Mouse (Mus musculus) MEL (cell line): Measurements from ENCODE around the gene Tdo2. TPM values are rescaled to one million over a fixed set of nuclear protein-coding genes. Genes with fewer than 3 reads are reported as not detected.

ENCODE experiments used
- DNase-seq: peaks from one replicate; pipeline ENCODE4 v3.0.0; 2011; ENCODE audit warnings: low read depth, low spot score
- H3K27ac ChIP-seq: 2 replicates; pipeline ENCODE4 v1.5.1; 2012; ENCODE audit warnings: low read depth, mild to moderate bottlenecking, control low read depth, low read length, moderate library complexity; ENCODE audit not compliant: control insufficient read depth
- H3K27me3 ChIP-seq, 2 experiments: fragments of 150-350 bp in 1 of 2; sonication (generic) in 1 of 2; 2 replicates each; pipeline ENCODE4 v1.6.1; 2012; ENCODE audit warnings: low read length in 2 of 2, mild to moderate bottlenecking in 2 of 2, improper control_type of control experiment in 1 of 2, moderate library complexity in 1 of 2; ENCODE audit not compliant: insufficient read depth in 2 of 2, control insufficient read depth in 1 of 2
- H3K36me3 ChIP-seq, 2 experiments: 2 replicates each; pipeline ENCODE4 v1.6.1; 2012 to 2014; ENCODE audit warnings: low read length in 2 of 2, improper control_type of control experiment in 1 of 2, inconsistent platforms in 1 of 2, mild to moderate bottlenecking in 1 of 2; ENCODE audit not compliant: insufficient read depth in 2 of 2, control insufficient read depth in 1 of 2
- H3K4me1 ChIP-seq, 2 experiments: fragments of 150-350 bp in 1 of 2; sonication (generic) in 1 of 2; 2 replicates each; pipeline ENCODE4 v1.6.1; 2012; ENCODE audit warnings: low read length in 2 of 2, improper control_type of control experiment in 1 of 2, mild to moderate bottlenecking in 1 of 2; ENCODE audit not compliant: insufficient read depth in 2 of 2, control insufficient read depth in 1 of 2
- H3K4me3 ChIP-seq, 2 experiments: fragments of 150-350 bp in 1 of 2; sonication (generic) in 1 of 2; 2 replicates each; pipeline ENCODE4 v1.5.1; 2012; ENCODE audit warnings: low read depth in 2 of 2, low read length in 2 of 2, mild to moderate bottlenecking in 2 of 2, moderate library complexity in 2 of 2, control low read depth in 1 of 2, improper control_type of control experiment in 1 of 2; ENCODE audit not compliant: control insufficient read depth in 1 of 2, insufficient read depth in 1 of 2
- H3K79me2 ChIP-seq: 2 replicates; pipeline ENCODE4 v1.6.1; 2012; ENCODE audit warnings: mild to moderate bottlenecking, low read length, moderate library complexity; ENCODE audit not compliant: control insufficient read depth, poor library complexity, insufficient read depth
- H3K9ac ChIP-seq: 2 replicates; pipeline ENCODE4 v1.6.1; 2012; ENCODE audit warnings: low read depth, mild to moderate bottlenecking, control low read depth, low read length, moderate library complexity; ENCODE audit not compliant: control insufficient read depth, poor library complexity, severe bottlenecking
- H3K9me3 ChIP-seq: fragments of 150-350 bp; sonication (generic); replicated peaks from 2 replicates; pipeline ENCODE4 v1.6.1; 2012; ENCODE audit warnings: mild to moderate bottlenecking, low read length, improper control_type of control experiment, moderate library complexity; ENCODE audit not compliant: insufficient read depth
- CHD2 ChIP-seq: IDR thresholded peaks from 2 replicates; pipeline ENCODE4 v1.6.1; 2011; ENCODE audit warnings: low read length, improper control_type of control experiment
- CTCF ChIP-seq, 3 experiments: IDR thresholded peaks in 2 of 3; conservative IDR thresholded peaks in 1 of 3; 2 replicates each; pipeline ENCODE4 v1.5.1; 2011 to 2012; ENCODE audit warnings: low read length in 3 of 3, low read depth in 2 of 3, mild to moderate bottlenecking in 2 of 3, improper control_type of control experiment in 1 of 3, inconsistent platforms in 1 of 3, mixed read lengths in 1 of 3, moderate library complexity in 1 of 3; ENCODE audit not compliant: control insufficient read depth in 1 of 3, insufficient read depth in 1 of 3, poor library complexity in 1 of 3, severe bottlenecking in 1 of 3
- E2F4 ChIP-seq: IDR thresholded peaks from 2 replicates; pipeline ENCODE4 v1.6.1; 2011; ENCODE audit warnings: low read depth, low read length, improper control_type of control experiment, borderline replicate concordance
- EP300 ChIP-seq, 2 experiments: IDR thresholded peaks; 2 replicates each; pipeline ENCODE4 v1.6.1; 2011; ENCODE audit warnings: improper control_type of control experiment in 2 of 2, low read length in 2 of 2, low read depth in 1 of 2, mild to moderate bottlenecking in 1 of 2
- ETS1 ChIP-seq: IDR thresholded peaks from 2 replicates; pipeline ENCODE4 v1.6.1; 2012; ENCODE audit warnings: low read depth, mild to moderate bottlenecking, inconsistent platforms, low read length, improper control_type of control experiment, moderate library complexity
- GATA1 ChIP-seq: IDR thresholded peaks from 2 replicates; pipeline ENCODE4 v1.6.1; 2011; ENCODE audit warnings: low read depth, low read length, improper control_type of control experiment
- HCFC1 ChIP-seq: IDR thresholded peaks from 2 replicates; pipeline ENCODE4 v1.6.1; 2012; ENCODE audit warnings: low read depth, mild to moderate bottlenecking, inconsistent platforms, low read length, improper control_type of control experiment, moderate library complexity
- JUND ChIP-seq: IDR thresholded peaks from 2 replicates; pipeline ENCODE4 v1.6.1; 2011; ENCODE audit warnings: low read depth, mild to moderate bottlenecking, improper control_type of control experiment, low read length
- MAFK ChIP-seq: IDR thresholded peaks from 2 replicates; pipeline ENCODE4 v1.6.1; 2011; ENCODE audit warnings: low read depth, mild to moderate bottlenecking, low read length, improper control_type of control experiment, borderline replicate concordance
- MAZ ChIP-seq: IDR thresholded peaks from 2 replicates; pipeline ENCODE4 v1.6.1; 2012; ENCODE audit warnings: low read depth, mild to moderate bottlenecking, inconsistent platforms, low read length, improper control_type of control experiment
- MXI1 ChIP-seq: IDR thresholded peaks from 2 replicates; pipeline ENCODE4 v1.6.1; 2011; ENCODE audit warnings: mild to moderate bottlenecking, low read depth, low read length, improper control_type of control experiment
- MYB ChIP-seq: IDR thresholded peaks from 2 replicates; pipeline ENCODE4 v1.6.1; 2011; ENCODE audit warnings: mild to moderate bottlenecking, low read depth, low read length, improper control_type of control experiment
- NELFE ChIP-seq: IDR thresholded peaks from 2 replicates; pipeline ENCODE4 v1.6.1; 2011; ENCODE audit warnings: low read depth, low read length, improper control_type of control experiment
- NRF1 ChIP-seq: IDR thresholded peaks from 2 replicates; pipeline ENCODE4 v1.6.1; 2014; ENCODE audit warnings: low read depth, mild to moderate bottlenecking, inconsistent platforms, low read length, improper control_type of control experiment, moderate library complexity; ENCODE audit not compliant: poor library complexity, insufficient read depth, severe bottlenecking
- POLR2A ChIP-seq, 2 experiments: IDR thresholded peaks; 2 replicates each; pipeline ENCODE4 v1.6.1; 2011 to 2012; ENCODE audit warnings: low read length in 2 of 2, mild to moderate bottlenecking in 2 of 2, control low read depth in 1 of 2, improper control_type of control experiment in 1 of 2, low read depth in 1 of 2, moderate library complexity in 1 of 2; ENCODE audit not compliant: control insufficient read depth in 1 of 2, insufficient read depth in 1 of 2, poor library complexity in 1 of 2
- POLR2AphosphoS2 ChIP-seq: IDR thresholded peaks from 2 replicates; pipeline ENCODE4 v1.6.1; 2011; ENCODE audit warnings: low read length, improper control_type of control experiment
- POLR2AphosphoS5 ChIP-seq: IDR thresholded peaks from 2 replicates; pipeline ENCODE4 v1.6.1; 2012; ENCODE audit warnings: low read depth, borderline replicate concordance, mild to moderate bottlenecking, inconsistent platforms, low read length, moderate library complexity, mixed read lengths
- RCOR1 ChIP-seq: IDR thresholded peaks from 2 replicates; pipeline ENCODE4 v1.6.1; 2012; ENCODE audit warnings: low read depth, mild to moderate bottlenecking, inconsistent platforms, low read length, improper control_type of control experiment
- SIN3A ChIP-seq: IDR thresholded peaks from 2 replicates; pipeline ENCODE4 v1.6.1; 2012; ENCODE audit warnings: low read length, improper control_type of control experiment, inconsistent platforms
- TAL1 ChIP-seq: IDR thresholded peaks from 2 replicates; pipeline ENCODE4 v1.6.1; 2012; ENCODE audit warnings: mild to moderate bottlenecking, inconsistent platforms, low read length, moderate library complexity, mixed read lengths
- TBP ChIP-seq: IDR thresholded peaks from 2 replicates; pipeline ENCODE4 v1.8.0; 2011; ENCODE audit warnings: low read depth, low read length, improper control_type of control experiment
- USF1 ChIP-seq: IDR thresholded peaks from 2 replicates; pipeline ENCODE4 v1.6.1; 2014; ENCODE audit warnings: low read depth, mild to moderate bottlenecking, inconsistent platforms, low read length, improper control_type of control experiment, moderate library complexity
- ZKSCAN1 ChIP-seq: IDR thresholded peaks from 2 replicates; pipeline ENCODE4 v1.6.1; 2012; ENCODE audit warnings: low read depth, mild to moderate bottlenecking, inconsistent platforms, low read length, improper control_type of control experiment, moderate library complexity
- ZMIZ1 ChIP-seq: IDR thresholded peaks from 2 replicates; pipeline ENCODE4 v1.6.1; 2012; ENCODE audit warnings: low read depth, mild to moderate bottlenecking, inconsistent platforms, low read length, improper control_type of control experiment, moderate library complexity
- ZNF384 ChIP-seq: IDR thresholded peaks from 2 replicates; pipeline ENCODE4 v1.6.1; 2012; ENCODE audit warnings: low read depth, mild to moderate bottlenecking, inconsistent platforms, low read length, improper control_type of control experiment
- polyA plus RNA-seq, 2 experiments: library from polyadenylated mRNA; stranded (reverse) in 1 of 2; unstranded in 1 of 2; fragments of >175 nt in 1 of 2; fragments of >200 nt in 1 of 2; gene quantifications; 2 replicates each; pipeline versions ENCODE4 v1.2.1 to v1.2.4; 2012; ENCODE audit warnings: low replicate concordance in 2 of 2, low read depth in 1 of 2; ENCODE audit not compliant: insufficient read length in 2 of 2, insufficient read depth in 1 of 2, missing spikeins in 1 of 2
- total RNA-seq: library from RNA; depleted of rRNA; stranded (reverse); fragments of 300-350 nt; gene quantifications from 2 replicates; pipeline ENCODE4 v1.2.3, GENCODE M21; 2012

The Tdo2 gene
- total and polyA plus RNA-seq, 3 experiments, result not detected

GRCm38 (mm10) chr3:81975607-81976006, 395 bp downstream of the Tdo2 start:
- H3K27me3 ChIP-seq, result no peaks in the 10 kb centered on the region

DNA sequence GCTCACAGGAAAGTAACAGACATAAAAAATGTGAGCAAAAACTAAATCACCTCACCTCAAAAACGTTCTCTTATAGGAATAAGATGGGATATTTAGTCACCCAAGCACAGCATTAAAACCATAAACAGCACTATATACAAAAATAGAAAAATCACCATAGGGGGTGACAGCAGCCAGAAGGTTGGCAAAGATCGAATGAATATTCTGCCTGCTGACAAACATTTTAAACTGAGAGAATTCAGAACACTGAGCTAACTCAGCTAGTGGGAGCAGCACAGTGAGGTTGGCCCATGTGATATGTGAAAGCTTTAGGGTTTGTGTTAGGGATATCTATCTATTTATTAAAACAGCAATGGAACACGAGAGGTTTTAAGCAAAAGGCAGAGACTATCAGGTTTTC, 11.4 kb downstream of the Tdo2 start:
- no peaks in the 10 kb centered on the region for H3K27me3 ChIP-seq
- H3K9me3 ChIP-seq, result no peaks in the 10 kb centered on the region
- H3K36me3 ChIP-seq, result no peaks in the 10 kb centered on the region
- no peaks in the 10 kb centered on the region for H3K4me1 ChIP-seq
- no peak for TF ChIP-seq TAL1
- TF ChIP-seq ZKSCAN1, result no peak
- no peak for TF ChIP-seq SIN3A
- TF ChIP-seq TBP, result no peak
- TF ChIP-seq CTCF (IDR thresholded peaks at IDR 0.05 in 2 of 3, conservative IDR thresholded peaks at IDR 0.05 in 1 of 3; ENCODE audit: control insufficient read depth in 1 of 3, insufficient read depth in 1 of 3, low read depth in 2 of 3, low read length in 3 of 3, poor library complexity in 1 of 3, severe bottlenecking in 1 of 3), result no peak
- TF ChIP-seq MYB, result no peak
- TF ChIP-seq RCOR1, result no peak
- no peak for TF ChIP-seq ZMIZ1
- no peak for TF ChIP-seq POLR2AphosphoS5
- no peak for TF ChIP-seq NELFE
- no peak for TF ChIP-seq ETS1
- no peak for TF ChIP-seq MAFK
- no peak for TF ChIP-seq JUND
- TF ChIP-seq MXI1, result no peak
- no peak for TF ChIP-seq POLR2AphosphoS2
- TF ChIP-seq CHD2, result no peak
- TF ChIP-seq POLR2A (IDR thresholded peaks at IDR 0.05; ENCODE audit: control insufficient read depth in 1 of 2, insufficient read depth in 1 of 2, low read depth in 1 of 2, low read length in 2 of 2, poor library complexity in 1 of 2), result no peak
- TF ChIP-seq E2F4, result no peak
- H3K79me2 ChIP-seq, result no peaks in the 10 kb centered on the region
- no peak overlapping the region for H3K27ac ChIP-seq
- no peak overlapping the region for H3K4me3 ChIP-seq
- no peak overlapping the region for H3K9ac ChIP-seq
- DNase-seq, result no peak

More at GRCm38 (mm10) chr3:81975607-81976006, 395 bp downstream of the Tdo2 start:
- TF ChIP-seq JUND, result no peak
- TF ChIP-seq CTCF (IDR thresholded peaks at IDR 0.05 in 2 of 3, conservative IDR thresholded peaks at IDR 0.05 in 1 of 3; ENCODE audit: control insufficient read depth in 1 of 3, insufficient read depth in 1 of 3, low read depth in 2 of 3, low read length in 3 of 3, poor library complexity in 1 of 3, severe bottlenecking in 1 of 3), result no peak
- TF ChIP-seq POLR2AphosphoS2, result no peak
- no peak for TF ChIP-seq ZKSCAN1
- no peak for TF ChIP-seq RCOR1
- no peak for TF ChIP-seq HCFC1
- TF ChIP-seq ZNF384, result no peak
- TF ChIP-seq CHD2, result no peak
- no peak for TF ChIP-seq MAZ
- no peak for TF ChIP-seq EP300 (IDR thresholded peaks at IDR 0.05; ENCODE audit: low read depth in 1 of 2, low read length in 2 of 2)
- TF ChIP-seq GATA1, result no peak
- TF ChIP-seq NRF1, result no peak
- TF ChIP-seq USF1, result no peak
- no peak for TF ChIP-seq POLR2AphosphoS5
- no peak for DNase-seq
- Histone ChIP-seq H3K79me2 (no peaks in the 10 kb centered on the region), H3K9me3 (no peaks in the 10 kb centered on the region), H3K36me3 (no peaks in the 10 kb centered on the region), H3K4me1 (no peaks in the 10 kb centered on the region), H3K9ac (no peak overlapping the region), H3K27ac (no peak overlapping the region), H3K4me3 (no peak overlapping the region)
